Mouse (Mus musculus) C2C12 (cell line): ENCODE data around the gene Smtnl2.
A peak's percentile ranks its signal among the peaks of the same experiment; 100 is the strongest.

ENCODE experiments used
- CTCF ChIP-seq: IDR thresholded peaks from one replicate; pipeline ENCODE4 v1.5.1; 2011; ENCODE audit not compliant: control insufficient read depth, insufficient read depth, insufficient read length
- FOSL1 ChIP-seq: IDR thresholded peaks from one replicate; pipeline ENCODE4 v1.8.0; 2011; ENCODE audit warnings: mild to moderate bottlenecking, low read length; ENCODE audit not compliant: poor library complexity, insufficient read depth, severe bottlenecking
- USF1 ChIP-seq: IDR thresholded peaks from one replicate; pipeline ENCODE4 v1.6.1; 2011; ENCODE audit warnings: low read depth, mild to moderate bottlenecking, control low read depth, moderate library complexity

- no peak for TF ChIP-seq CTCF
- TF ChIP-seq USF1, result peak; percentile 89
- TF ChIP-seq FOSL1, result no peak
These were observed 29.6 kb upstream of the Smtnl2 start, which contains the start of gene Mybbp1a for GRCm38 (mm10) chr11:72440965-72441664.
